Mouse (Mus musculus) ES-Bruce4 (cell line): ENCODE measurements at regions not wholly inside any gene's neighbourhood (a gene's known extent, or its start where the extent isn't known, plus 50 kb on each side); places are given as distances from the start of the nearest gene placed in this dataset.

ENCODE experiments used
- CTCF ChIP-seq: IDR thresholded peaks from one replicate; pipeline ENCODE4 v1.8.1; 2011; ENCODE audit warnings: low read depth, low read length
- POLR2A ChIP-seq: IDR thresholded peaks from one replicate; pipeline ENCODE4 v1.8.1; 2011; ENCODE audit warnings: low read length; ENCODE audit not compliant: insufficient read depth

DNA sequence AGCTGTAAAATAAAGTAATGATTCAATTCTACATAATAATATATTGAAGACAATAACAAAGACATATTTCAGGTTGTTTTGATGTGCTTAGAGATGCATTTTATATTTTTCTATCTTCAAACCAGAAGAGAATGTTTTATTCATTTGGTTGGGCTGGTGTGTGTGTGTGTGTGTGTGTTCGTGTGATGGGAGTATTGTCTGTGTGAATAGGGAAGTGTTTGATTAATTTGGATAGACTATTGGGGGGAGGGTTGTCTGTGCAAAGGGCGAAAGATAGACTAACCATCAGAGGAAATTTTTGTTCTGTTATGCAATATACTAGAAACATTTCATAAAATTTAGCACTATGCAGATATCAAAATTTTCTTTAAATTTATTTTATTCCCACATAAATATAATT, 776.8 kb upstream of the Gm8797 start:
- TF ChIP-seq CTCF (no peak), POLR2A (no peak)
